Mouse (Mus musculus) spleen, adult 2 months (tissue): Measurements from ENCODE around the gene Epha1.

ENCODE experiments used
- CTCF ChIP-seq: fragments of 200-500 bp; IDR thresholded peaks from 2 replicates; pipeline ENCODE4 v1.5.1; 2011; ENCODE audit warnings: mild to moderate bottlenecking, inconsistent platforms; ENCODE audit not compliant: insufficient read depth, insufficient read length, insufficient replicate concordance; ENCODE audit errors: extremely low read depth
- POLR2A ChIP-seq: fragments of 200-500 bp; IDR thresholded peaks from 2 replicates; pipeline ENCODE4 v1.6.1; 2011; ENCODE audit warnings: low read depth, low read length, inconsistent platforms

GRCm38 (mm10) chr6:42325268-42325609 lies 47.8 kb downstream of the Epha1 start:
- TF ChIP-seq CTCF (peak; percentile 76; the same call in 1 of the 2 replicates), POLR2A (no peak)
